Mouse (Mus musculus) limb, embryonic 11.5 days (tissue): ENCODE results near the gene Smap1. TPM values are rescaled to one million over a fixed set of nuclear protein-coding genes. Genes with fewer than 3 reads are reported as not detected.
A peak's percentile ranks its signal among the peaks of the same experiment; 100 is the strongest.
"Not testable (repeated sequence)": the region's sequence is repeated elsewhere in the genome, so short reads cannot be mapped to it uniquely, and the experiment has no call there.

ENCODE experiments used
- ATAC-seq: fragments of 200-750 bp; cut with Nextera tagmentation; 2 replicates; pipeline ENCODE4 v1.8.0; 2017; ENCODE audit warnings: low read depth; ENCODE audit not compliant: insufficient number of reproducible peaks, low FRiP score, low TSS enrichment
- DNase-seq: peaks from one replicate; pipeline ENCODE4 v3.0.0-alpha.2; 2015; ENCODE audit warnings: low spot score
- H3K27ac ChIP-seq: fragments of 300-500 bp; sonication (generic); replicated peaks from 2 replicates; pipeline ENCODE4 v1.5.1; 2014; ENCODE audit warnings: low read depth, mild to moderate bottlenecking, low read length
- H3K27me3 ChIP-seq: fragments of 300-500 bp; sonication (generic); 2 replicates; pipeline ENCODE4 v1.6.1; 2014; ENCODE audit warnings: mild to moderate bottlenecking, low read length, mixed read lengths; ENCODE audit not compliant: control insufficient read depth, insufficient read depth
- H3K36me3 ChIP-seq: fragments of 300-500 bp; sonication (generic); 2 replicates; pipeline ENCODE4 v1.6.1; 2014; ENCODE audit warnings: mild to moderate bottlenecking, low read length, moderate library complexity, mixed read lengths; ENCODE audit not compliant: control insufficient read depth, insufficient read depth
- H3K4me1 ChIP-seq: fragments of 300-500 bp; sonication (generic); 2 replicates; pipeline ENCODE4 v1.6.1; 2014; ENCODE audit warnings: low read length, mixed read lengths; ENCODE audit not compliant: control insufficient read depth, insufficient read depth
- H3K4me2 ChIP-seq: fragments of 300-500 bp; sonication (generic); 2 replicates; pipeline ENCODE4 v1.6.1; 2014; ENCODE audit warnings: low read depth, mild to moderate bottlenecking, moderate library complexity; ENCODE audit not compliant: severe bottlenecking
- H3K4me3 ChIP-seq: fragments of 300-500 bp; sonication (generic); 2 replicates; pipeline ENCODE4 v1.5.1; 2014; ENCODE audit warnings: low read depth, low read length
- H3K9ac ChIP-seq: fragments of 300-500 bp; sonication (generic); 2 replicates; pipeline ENCODE4 v1.6.1; 2014; ENCODE audit warnings: mild to moderate bottlenecking, low read length
- H3K9me3 ChIP-seq: fragments of 300-500 bp; sonication (generic); 2 replicates; pipeline ENCODE4 v1.6.1; 2016; ENCODE audit warnings: low read length; ENCODE audit not compliant: control insufficient read depth
- WGBS: fragments of 180-500 bp; shearing (Covaris S2); extraction: QIAGEN DNeasy Blood & Tissue Kit; methylation state at CpG from one replicate; pipeline ENCODE4 v1.1.7; 2014; 5-methylcytosine and 5-hydroxymethylcytosine counted together
- polyA plus RNA-seq: library from polyadenylated mRNA; unstranded; fragments of >200 nt; fragmentation: Nextera tagmentation; extraction: Ambion mirVana; gene quantifications from 2 replicates; pipeline ENCODE4 v1.2.1, GENCODE M21; 2014

Gene Smap1
- 43.9 and 46.7 TPM in 2 replicates for polyA plus RNA-seq

- Histone ChIP-seq H3K4me1 (peaks cover 3% of the 10 kb centered on the region; the same call in 1 of the 2 replicates), H3K9me3 (no peaks in the 10 kb centered on the region), H3K36me3 (no peaks in the 10 kb centered on the region), H3K9ac (peak within 1 kb of the TSS; percentile 92), H3K4me3 (peak within 1 kb of the TSS; percentile 84), H3K4me2 (peak within 1 kb of the TSS; percentile 84), H3K27ac (peak within 1 kb of the TSS; percentile 82), H3K27me3 (no peaks in the 10 kb centered on the region)
- ATAC-seq: peak; percentile 90
- DNase-seq: peak; percentile 83
- under 1% methylated on average over 103 of the region's 113 CpGs for WGBS
Measured at GRCm38 (mm10) chr1:23921711-23922529, at the start of gene Smap1. TSS of gene Smap1 (minus strand) at chr1:23922317.

- not testable (repeated sequence) for H3K27me3 ChIP-seq, ATAC-seq, H3K27ac ChIP-seq, H3K9ac ChIP-seq, DNase-seq, H3K4me2 ChIP-seq, H3K36me3 ChIP-seq, H3K9me3 ChIP-seq, H3K4me1 ChIP-seq, H3K4me3 ChIP-seq
- 83% methylated on average over 3 of the region's 4 CpGs for WGBS
Measured at GRCm38 (mm10) chr1:23971159-23971558, 49.0 kb upstream of the Smap1 start.

GRCm38 (mm10) chr1:23968027-23968725 is 46.1 kb upstream of the Smap1 start:
- Histone ChIP-seq H3K4me3 (no peak overlapping the region), H3K4me2 (no peak overlapping the region), H3K9me3 (no peaks in the 10 kb centered on the region), H3K27me3 (no peaks in the 10 kb centered on the region), H3K4me1 (no peaks in the 10 kb centered on the region), H3K27ac (no peak overlapping the region), H3K9ac (no peak overlapping the region), H3K36me3 (no peaks in the 10 kb centered on the region)
- DNase-seq (no peak), ATAC-seq (no peak)
- WGBS: 83% methylated on average over 9 of the region's 9 CpGs

GRCm38 (mm10) chr1:23966226-23966625 is 44.1 kb upstream of the Smap1 start:
- Histone ChIP-seq H3K9me3 (no peaks in the 10 kb centered on the region), H3K27me3 (no peaks in the 10 kb centered on the region), H3K4me3 (no peak overlapping the region), H3K27ac (no peak overlapping the region), H3K9ac (no peak overlapping the region), H3K36me3 (no peaks in the 10 kb centered on the region), H3K4me1 (no peaks in the 10 kb centered on the region), H3K4me2 (no peak overlapping the region)
- DNase-seq: no peak
- no peak for ATAC-seq
- WGBS: 36% methylated on average over 1 of the region's 1 CpGs

- H3K27me3 ChIP-seq: no peaks in the 10 kb centered on the region
- no peaks in the 10 kb centered on the region for H3K36me3 ChIP-seq
- no peak overlapping the region for H3K27ac ChIP-seq
- WGBS: 17% methylated on average over 6 of the region's 6 CpGs
- peak; percentile 36 for DNase-seq
- H3K9ac ChIP-seq: no peak overlapping the region; the same call in 1 of the 2 replicates
- H3K9me3 ChIP-seq: no peaks in the 10 kb centered on the region
- ATAC-seq: peak; percentile 47; the same call in 1 of the 2 replicates
- H3K4me1 ChIP-seq: no peaks in the 10 kb centered on the region
- peak overlapping the region; percentile 20; the same call in 1 of the 2 replicates for H3K4me3 ChIP-seq
- H3K4me2 ChIP-seq: peak overlapping the region; percentile 38
Measured at GRCm38 (mm10) chr1:23959415-23959732, 37.3 kb upstream of the Smap1 start.

- DNase-seq (peak; percentile 58), ATAC-seq (peak; percentile 65; the same call in 1 of the 2 replicates)
- Histone ChIP-seq H3K4me1 (no peaks in the 10 kb centered on the region), H3K36me3 (no peaks in the 10 kb centered on the region), H3K4me2 (peak overlapping the region; percentile 38), H3K27me3 (no peaks in the 10 kb centered on the region), H3K9ac (no peak overlapping the region; the same call in 1 of the 2 replicates), H3K4me3 (peak overlapping the region; percentile 20; the same call in 1 of the 2 replicates), H3K27ac (no peak overlapping the region), H3K9me3 (no peaks in the 10 kb centered on the region)
- 11% methylated on average over 13 of the region's 13 CpGs for WGBS
Measured at GRCm38 (mm10) chr1:23958668-23959414, 36.7 kb upstream of the Smap1 start.

GRCm38 (mm10) chr1:23958101-23958500 is 36.0 kb upstream of the Smap1 start:
- no peaks in the 10 kb centered on the region for H3K4me1 ChIP-seq
- H3K4me2 ChIP-seq: no peak overlapping the region
- WGBS: 89% methylated on average over 6 of the region's 6 CpGs
- ATAC-seq (no peak), DNase-seq (no peak)
- no peak overlapping the region for H3K27ac ChIP-seq
- no peaks in the 10 kb centered on the region for H3K36me3 ChIP-seq
- H3K9ac ChIP-seq: no peak overlapping the region
- H3K9me3 ChIP-seq: no peaks in the 10 kb centered on the region
- no peaks in the 10 kb centered on the region for H3K27me3 ChIP-seq
- no peak overlapping the region for H3K4me3 ChIP-seq

GRCm38 (mm10) chr1:23955539-23955938 is 33.4 kb upstream of the Smap1 start:
- no peaks in the 10 kb centered on the region for H3K4me1 ChIP-seq
- no peaks in the 10 kb centered on the region for H3K36me3 ChIP-seq
- no peak overlapping the region for H3K4me2 ChIP-seq
- H3K27me3 ChIP-seq: no peaks in the 10 kb centered on the region
- no peak for ATAC-seq
- H3K4me3 ChIP-seq: no peak overlapping the region
- no peak overlapping the region for H3K9ac ChIP-seq
- WGBS: 90% methylated on average over 4 of the region's 4 CpGs
- no peak overlapping the region for H3K27ac ChIP-seq
- no peak for DNase-seq
- H3K9me3 ChIP-seq: no peaks in the 10 kb centered on the region
